Mouse (Mus musculus): ENCODE data around the gene Anxa9.
A peak's percentile ranks its signal among the peaks of the same experiment; 100 is the strongest.

Anxa9 gene

GRCm38 (mm10) chr3:95282865-95283588 lies 23.9 kb downstream of the Anxa9 start:
- peak; percentile 85 to 92 for DNase-seq

- DNase-seq: peak in 1 of 2 experiments; percentile 60
These were observed 24.6 kb downstream of the Anxa9 start for GRCm38 (mm10) chr3:95282381-95282864.

- peak; percentile 99 for DNase-seq
These were observed 25.5 kb downstream of the Anxa9 start, which contains the start of the genes Mindy1 and Prune1 for GRCm38 (mm10) chr3:95281216-95282126. TSS of gene Mindy1 (plus strand) at chr3:95281345. TSS of gene Prune1 (minus strand) at chr3:95282076.

GRCm38 (mm10) chr3:95280747-95281146 lies 26.2 kb downstream of the Anxa9 start:
- DNase-seq: peak; percentile 49 to 60

GRCm38 (mm10) chr3:95277149-95277551 lies 29.8 kb downstream of the Anxa9 start:
- peak; percentile 35 to 64 for DNase-seq

GRCm38 (mm10) chr3:95276428-95276934 lies 30.5 kb downstream of the Anxa9 start:
- no peak for DNase-seq

GRCm38 (mm10) chr3:95275161-95275560 lies 31.8 kb downstream of the Anxa9 start:
- DNase-seq: no peak

- peak in 1 of 2 experiments; percentile 28 for DNase-seq
These were observed 32.5 kb downstream of the Anxa9 start for GRCm38 (mm10) chr3:95274453-95274852.

GRCm38 (mm10) chr3:95273471-95273870 lies 33.5 kb downstream of the Anxa9 start:
- peak in 1 of 2 experiments; percentile 30 for DNase-seq

GRCm38 (mm10) chr3:95270766-95271364 lies 36.1 kb downstream of the Anxa9 start:
- DNase-seq: peak; percentile 28 to 33

GRCm38 (mm10) chr3:95269789-95270188 lies 37.2 kb downstream of the Anxa9 start:
- DNase-seq: no peak

GRCm38 (mm10) chr3:95267855-95268254 lies 39.1 kb downstream of the Anxa9 start:
- DNase-seq: peak; percentile 43 to 67

- no peak for DNase-seq
These were observed 40.9 kb downstream of the Anxa9 start for GRCm38 (mm10) chr3:95266052-95266451.

- DNase-seq: no peak
These were observed 42.3 kb downstream of the Anxa9 start for GRCm38 (mm10) chr3:95264724-95265123.

GRCm38 (mm10) chr3:95263089-95263739 lies 43.8 kb downstream of the Anxa9 start:
- peak; percentile 93 to 94 for DNase-seq

GRCm38 (mm10) chr3:95261975-95262374 lies 45.0 kb downstream of the Anxa9 start:
- DNase-seq: no peak

GRCm38 (mm10) chr3:95256931-95257330 lies 50.0 kb downstream of the Anxa9 start:
- DNase-seq: peak; percentile 28 to 74

GRCm38 (mm10) chr3:95250783-95251424 lies 56.1 kb downstream of the Anxa9 start, which contains the start of gene Bnipl:
TSS of gene Bnipl (minus strand) at chr3:95251193.
- no peak for DNase-seq

- no peak for DNase-seq
These were observed 56.6 kb downstream of the Anxa9 start for GRCm38 (mm10) chr3:95250361-95250760.

GRCm38 (mm10) chr3:95247660-95248336 lies 59.2 kb downstream of the Anxa9 start:
- no peak for DNase-seq
